Mouse (Mus musculus): ENCODE data around the gene Slc39a11.

The Slc39a11 gene

DNA sequence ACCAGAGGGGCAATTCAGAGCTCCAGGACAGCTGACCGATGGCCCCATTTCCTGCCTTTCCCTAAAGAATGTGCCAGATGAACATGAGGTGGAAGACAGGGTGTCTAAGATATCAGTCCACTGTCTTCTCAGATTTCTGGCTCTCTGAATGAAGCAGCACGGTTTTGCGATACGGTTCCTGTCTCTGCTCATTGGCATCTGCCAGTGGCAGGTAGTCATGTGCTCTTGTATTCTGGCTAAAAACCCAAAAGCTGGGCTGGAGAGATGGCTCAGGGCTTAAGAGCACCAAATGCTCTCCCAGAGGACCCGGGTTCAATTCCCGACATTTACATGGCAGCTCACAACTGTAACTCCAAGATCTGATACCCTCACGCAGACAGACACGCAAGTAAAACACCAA, 108.8 kb downstream of the Slc39a11 start:
- DNase-seq (ENCODE audit: low read depth), result no peak

DNA sequence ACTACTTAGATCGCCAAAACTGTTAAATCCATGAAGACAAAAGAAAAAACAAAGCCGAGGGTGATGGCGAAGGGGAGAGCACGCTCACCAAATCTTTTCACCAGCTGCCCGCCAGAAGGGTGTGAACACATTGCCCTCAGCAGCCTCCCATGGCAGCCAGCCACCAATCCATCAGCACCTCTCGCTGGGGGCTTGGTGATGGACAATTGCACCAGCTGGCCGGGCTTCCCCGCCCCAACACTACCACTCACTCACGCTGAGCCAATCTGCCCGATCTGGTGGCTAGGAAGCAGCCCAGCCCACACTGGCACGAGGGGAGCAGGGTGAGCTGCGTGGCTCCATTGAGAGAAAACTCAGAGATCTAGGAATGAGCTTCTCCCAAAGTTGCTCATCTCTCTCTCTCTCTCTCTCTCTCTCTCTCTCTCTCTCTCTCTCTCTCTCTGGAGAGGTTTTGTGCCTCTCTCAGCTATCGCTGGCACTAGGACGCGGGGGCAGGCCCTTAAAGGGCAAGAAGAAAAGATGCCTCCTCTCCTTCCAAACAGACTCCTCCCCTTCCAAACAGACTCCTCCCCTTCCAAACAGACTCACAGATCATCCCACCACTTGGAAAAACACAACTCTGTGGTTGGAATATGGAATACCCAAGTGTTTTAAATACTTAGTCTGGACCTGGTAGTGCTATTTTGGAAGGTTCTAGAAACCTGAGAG, 110.2 kb downstream of the Slc39a11 start:
- no peak for DNase-seq (ENCODE audit: low read depth)

- DNase-seq (ENCODE audit: low read depth), result no peak
Observed at GRCm38 (mm10) chr11:113539079-113539478, 110.8 kb downstream of the Slc39a11 start.

DNA sequence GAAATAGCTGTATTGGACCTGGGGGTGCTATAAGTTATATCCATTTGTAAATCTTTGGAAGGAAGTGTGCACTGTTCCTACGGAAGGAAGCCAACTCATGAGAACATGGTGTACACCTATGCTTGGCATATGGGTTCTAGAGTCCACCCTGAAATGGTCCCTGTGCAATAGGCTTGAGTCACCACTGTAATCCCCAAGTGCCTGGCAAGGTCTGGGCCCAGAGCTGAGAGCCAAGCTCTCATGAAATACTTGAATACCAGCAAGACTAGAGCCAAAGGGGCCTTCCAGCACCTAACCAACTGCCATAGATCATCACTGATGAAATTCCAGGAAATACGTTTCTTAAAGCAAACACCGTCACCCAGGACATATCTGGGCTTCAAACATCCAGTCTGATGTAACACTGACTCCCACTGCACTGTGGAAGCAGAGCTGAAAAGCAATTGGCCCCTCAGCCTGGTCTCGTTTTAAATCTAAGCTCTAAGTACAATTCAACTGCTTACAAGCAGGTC, 111.4 kb downstream of the Slc39a11 start:
- DNase-seq (ENCODE audit: low read depth), result no peak

GRCm38 (mm10) chr11:113537715-113538114, 112.2 kb downstream of the Slc39a11 start:
- DNase-seq (ENCODE audit: low read depth), result no peak

DNA sequence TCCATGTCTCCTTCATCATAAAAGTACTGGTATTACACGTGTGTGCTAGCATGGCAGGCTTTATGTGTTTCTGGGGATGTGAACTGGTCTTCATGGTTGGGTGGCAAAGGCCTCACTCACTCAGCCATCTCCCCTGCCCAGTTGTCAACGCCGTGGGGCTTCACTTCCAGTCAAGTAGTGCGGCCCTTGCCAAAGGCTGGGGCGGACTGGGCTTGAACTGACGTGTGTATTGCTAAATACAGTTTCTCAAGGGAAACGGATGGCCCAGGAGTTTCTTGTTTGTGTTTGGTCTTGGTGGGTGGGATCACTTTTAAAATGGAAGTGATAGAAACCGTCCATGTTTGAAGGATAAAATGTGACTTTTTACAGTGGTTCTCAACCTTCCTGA, 112.7 kb downstream of the Slc39a11 start:
- no peak for DNase-seq (ENCODE audit: low read depth)

DNA sequence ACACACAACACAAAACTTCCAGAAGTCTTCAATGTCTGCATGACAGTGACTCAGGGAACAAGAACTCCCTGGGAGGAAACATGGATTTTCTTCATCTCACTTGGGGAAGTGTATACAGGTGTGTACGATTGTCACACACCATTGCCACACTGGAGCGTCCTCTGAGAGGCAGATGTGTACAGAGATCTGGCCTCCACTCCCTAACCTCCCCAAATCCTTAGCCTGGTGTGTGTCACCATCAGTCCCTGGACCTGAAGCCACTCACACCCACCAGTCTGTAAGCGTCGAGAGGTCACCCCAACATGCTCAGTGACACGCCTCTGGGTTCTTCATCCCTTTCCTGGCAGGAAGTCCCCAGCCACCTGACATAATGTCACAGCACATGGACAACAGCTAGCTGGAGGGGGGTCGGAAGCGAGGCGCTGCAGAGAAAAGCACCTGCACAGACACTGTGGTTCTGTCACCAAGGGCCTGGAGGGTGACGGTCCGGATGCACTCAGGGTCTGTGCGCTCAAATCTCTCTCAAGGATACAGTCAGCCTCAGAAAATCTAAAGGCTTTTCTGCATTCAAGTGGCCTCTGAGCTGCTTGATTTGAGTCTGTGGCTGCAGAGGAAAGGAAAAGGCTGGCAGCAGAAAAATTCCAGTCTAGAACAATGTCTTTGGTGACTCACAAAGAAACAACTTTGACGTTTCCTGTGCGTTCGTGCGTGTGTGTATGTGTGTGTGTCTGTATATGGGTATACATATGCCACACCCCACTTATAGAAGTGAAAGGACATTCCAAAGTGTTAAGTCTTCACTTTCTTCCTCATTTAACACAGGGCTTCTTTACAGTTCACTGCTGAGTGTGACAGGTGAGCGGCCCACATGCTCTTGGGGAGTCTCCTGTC, 113.3 kb downstream of the Slc39a11 start:
- peak; percentile 53 for DNase-seq (ENCODE audit: low read depth)

DNA sequence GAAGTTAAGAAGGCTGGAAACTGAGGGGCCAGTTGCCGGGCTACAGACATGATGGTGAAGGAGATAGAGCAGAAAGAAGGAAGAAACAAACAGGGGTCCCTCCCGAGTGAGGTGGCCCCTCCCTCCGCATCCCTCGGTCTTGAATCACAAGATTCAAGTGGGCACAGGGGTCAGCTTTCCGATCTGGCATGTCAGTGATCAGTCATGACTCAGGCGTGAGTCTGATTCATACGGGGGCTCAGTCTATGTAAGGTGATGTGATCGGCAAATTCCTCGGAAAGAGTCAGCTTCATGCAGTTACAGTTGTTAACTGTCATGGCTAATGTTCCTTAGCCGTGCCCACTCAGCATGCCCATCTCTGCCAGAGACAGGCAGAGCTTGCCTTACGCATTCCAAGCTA, 115.5 kb downstream of the Slc39a11 start:
- no peak for DNase-seq (ENCODE audit: low read depth)

DNA sequence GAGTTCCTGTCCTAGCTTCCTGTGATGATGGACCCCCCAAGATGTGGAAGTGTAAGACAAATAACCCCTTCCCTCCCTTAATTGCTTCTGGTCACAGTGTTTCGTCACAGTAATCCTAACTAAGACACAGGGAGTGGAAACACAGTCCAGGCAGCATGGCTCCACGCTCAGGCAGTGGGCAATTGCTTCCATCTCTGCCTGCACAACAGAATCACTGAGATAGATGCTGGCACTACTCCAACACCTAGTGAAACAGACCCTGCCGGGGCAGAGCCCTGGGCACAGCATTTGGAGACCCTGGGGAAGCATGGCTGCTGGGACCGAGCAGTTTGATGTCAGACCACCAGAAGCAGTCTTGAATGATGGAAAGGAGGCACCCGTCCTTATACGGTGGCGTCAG, 115.9 kb downstream of the Slc39a11 start:
- DNase-seq (ENCODE audit: low read depth), result no peak

DNA sequence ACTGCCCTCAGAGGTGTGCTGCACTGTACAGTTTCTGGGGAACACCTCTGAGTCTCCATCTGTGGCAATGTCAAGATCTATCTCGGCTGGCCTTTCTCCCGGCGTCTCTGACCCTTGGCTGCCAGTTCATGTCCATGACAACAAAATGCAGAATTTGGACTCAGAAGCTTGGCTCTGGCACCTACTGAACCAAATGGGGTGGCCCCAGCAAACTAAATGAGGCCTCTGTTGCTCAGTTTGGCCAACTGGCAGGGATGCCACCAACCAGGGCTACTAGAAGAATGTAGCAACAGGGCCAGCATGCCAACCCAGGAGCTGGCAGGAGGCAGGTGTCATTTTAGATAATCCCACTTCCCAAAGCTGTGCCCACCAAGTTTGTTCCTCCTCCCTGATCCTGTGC, 121.5 kb downstream of the Slc39a11 start:
- no peak for DNase-seq (ENCODE audit: low read depth)

- no peak for DNase-seq (ENCODE audit: low read depth)
Observed at GRCm38 (mm10) chr11:113525731-113526130, 124.1 kb downstream of the Slc39a11 start.

DNA sequence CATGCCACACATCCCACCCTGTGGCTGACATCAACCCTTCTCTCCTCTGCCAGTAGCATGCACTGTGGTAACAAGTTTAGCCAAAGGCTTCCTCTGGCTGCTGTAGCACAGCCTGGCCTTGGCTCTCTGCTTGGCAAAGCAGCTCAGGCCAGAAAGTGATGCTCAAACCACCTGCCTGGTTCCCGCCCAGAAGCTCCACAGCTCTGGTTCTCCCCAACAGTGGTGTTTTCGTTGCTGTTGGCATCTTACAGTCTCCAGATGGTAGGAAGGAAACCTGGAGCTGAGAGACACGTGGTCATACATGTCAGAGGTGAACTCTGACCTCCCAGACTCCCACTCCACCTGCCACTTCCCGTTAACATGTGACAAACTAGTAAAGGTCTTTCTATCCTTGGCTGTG, 127.2 kb downstream of the Slc39a11 start:
- DNase-seq (ENCODE audit: low read depth), result no peak

DNA sequence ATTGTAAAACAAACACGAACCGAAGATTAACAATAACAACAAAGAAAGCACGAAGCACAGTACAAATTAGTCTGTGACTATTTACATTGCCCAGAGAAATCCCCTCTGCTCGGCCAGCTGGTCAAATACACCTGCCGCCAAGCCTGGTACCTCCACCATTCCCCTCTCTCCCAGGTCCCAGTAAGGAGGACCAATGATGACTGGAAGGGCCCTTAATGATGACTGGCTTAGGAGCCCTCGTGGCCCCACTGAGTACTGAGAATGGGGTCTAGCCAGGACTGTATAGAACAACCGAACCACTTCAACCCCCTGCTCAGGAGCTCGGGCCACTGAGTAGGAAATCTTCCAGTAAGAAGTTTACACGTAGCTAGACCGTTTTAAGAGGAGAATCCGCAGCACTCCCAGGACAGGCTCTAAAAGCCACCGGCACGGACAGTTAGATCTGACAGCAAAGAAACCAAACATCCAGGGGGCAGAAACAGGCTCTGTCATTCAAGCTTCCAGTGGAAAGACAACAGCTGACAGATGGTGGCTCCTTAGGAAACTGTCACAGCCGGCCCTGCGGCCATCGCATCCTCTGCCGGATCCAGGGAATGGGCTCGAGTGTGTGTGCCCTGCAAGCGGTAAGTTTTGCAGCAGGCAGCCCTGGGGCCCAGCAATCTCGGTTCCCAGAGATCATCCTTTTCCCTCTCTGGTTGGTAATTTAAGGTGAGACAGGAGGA, 128.2 kb downstream of the Slc39a11 start:
- no peak for DNase-seq (ENCODE audit: low read depth)

DNA sequence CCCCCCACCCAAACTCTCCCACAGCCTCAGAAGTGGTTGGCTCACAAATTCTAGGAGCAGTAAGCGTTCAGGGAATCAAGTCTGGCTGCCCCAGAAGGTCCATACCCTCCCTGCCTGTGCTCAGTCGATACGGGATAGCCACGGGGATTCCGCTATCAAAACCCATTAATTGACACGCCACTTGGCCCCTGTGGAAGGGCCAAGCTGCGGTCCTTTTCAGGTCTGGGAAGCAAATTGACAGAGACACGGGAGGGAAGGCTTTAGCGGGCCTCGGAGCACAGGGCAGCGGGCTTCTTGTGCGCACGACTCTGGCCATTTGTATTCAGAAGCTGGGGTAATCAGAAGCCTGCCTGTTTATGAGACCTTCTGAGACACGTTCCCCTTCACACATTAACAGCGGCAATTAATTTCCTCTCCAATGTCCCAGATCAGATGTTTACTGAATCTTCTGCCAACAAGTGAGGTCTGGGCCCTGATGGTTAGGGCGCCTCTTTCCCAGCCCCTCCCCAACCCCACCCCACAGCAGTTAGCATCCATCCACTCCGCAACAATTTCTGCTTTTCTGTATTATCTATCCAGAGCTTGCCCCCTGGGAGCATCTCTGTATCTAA, 128.9 kb downstream of the Slc39a11 start:
- DNase-seq (ENCODE audit: low read depth), result no peak

DNA sequence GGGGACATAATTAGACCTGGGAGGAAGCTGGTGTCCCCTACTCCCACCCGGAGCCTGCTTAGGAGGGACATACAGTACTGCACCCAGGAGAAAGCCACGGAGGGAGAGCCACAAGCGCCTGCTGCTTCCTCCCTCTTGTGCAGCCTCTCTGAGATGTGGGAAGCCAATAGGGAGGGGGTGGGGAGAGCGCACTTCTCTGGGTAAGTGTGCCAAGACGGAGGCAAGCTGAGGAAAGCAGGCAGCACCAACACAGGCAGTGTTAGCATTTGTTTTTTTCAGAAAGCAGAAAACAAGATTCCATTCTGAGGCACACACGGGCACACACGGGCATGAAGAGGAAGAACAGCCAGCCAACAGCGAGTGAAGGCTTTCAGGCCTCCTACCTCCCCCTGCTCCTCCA, 129.5 kb downstream of the Slc39a11 start:
- no peak for DNase-seq (ENCODE audit: low read depth)

DNA sequence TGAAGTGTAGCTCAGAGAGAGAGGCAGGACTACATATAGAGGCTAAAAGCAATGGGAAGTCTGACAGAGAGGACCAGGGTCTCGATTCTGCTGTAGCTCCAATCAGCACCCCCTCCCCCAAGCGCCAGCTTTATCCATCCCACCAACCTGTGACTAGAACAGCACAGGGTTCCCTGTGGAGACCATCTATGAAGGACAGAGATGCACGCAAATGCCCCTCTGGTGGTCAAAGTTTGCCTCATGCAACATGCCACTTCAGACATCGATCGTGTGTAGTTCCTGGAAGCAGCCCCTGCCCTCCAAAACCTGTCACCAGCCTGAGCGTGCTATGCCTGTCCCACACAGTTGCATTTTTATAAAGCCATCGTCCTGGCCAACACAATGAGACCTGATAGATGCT, 129.9 kb downstream of the Slc39a11 start:
- DNase-seq (ENCODE audit: low read depth), result no peak

GRCm38 (mm10) chr11:113518176-113518575, 131.7 kb downstream of the Slc39a11 start:
- no peak for DNase-seq (ENCODE audit: low read depth)

GRCm38 (mm10) chr11:113516156-113516555, 133.7 kb downstream of the Slc39a11 start:
- DNase-seq (ENCODE audit: low read depth), result no peak

- DNase-seq (ENCODE audit: low read depth), result no peak
Observed at GRCm38 (mm10) chr11:113512976-113513375, 136.9 kb downstream of the Slc39a11 start.

- DNase-seq (ENCODE audit: low read depth), result no peak
Observed at GRCm38 (mm10) chr11:113512150-113512549, 137.7 kb downstream of the Slc39a11 start.

DNA sequence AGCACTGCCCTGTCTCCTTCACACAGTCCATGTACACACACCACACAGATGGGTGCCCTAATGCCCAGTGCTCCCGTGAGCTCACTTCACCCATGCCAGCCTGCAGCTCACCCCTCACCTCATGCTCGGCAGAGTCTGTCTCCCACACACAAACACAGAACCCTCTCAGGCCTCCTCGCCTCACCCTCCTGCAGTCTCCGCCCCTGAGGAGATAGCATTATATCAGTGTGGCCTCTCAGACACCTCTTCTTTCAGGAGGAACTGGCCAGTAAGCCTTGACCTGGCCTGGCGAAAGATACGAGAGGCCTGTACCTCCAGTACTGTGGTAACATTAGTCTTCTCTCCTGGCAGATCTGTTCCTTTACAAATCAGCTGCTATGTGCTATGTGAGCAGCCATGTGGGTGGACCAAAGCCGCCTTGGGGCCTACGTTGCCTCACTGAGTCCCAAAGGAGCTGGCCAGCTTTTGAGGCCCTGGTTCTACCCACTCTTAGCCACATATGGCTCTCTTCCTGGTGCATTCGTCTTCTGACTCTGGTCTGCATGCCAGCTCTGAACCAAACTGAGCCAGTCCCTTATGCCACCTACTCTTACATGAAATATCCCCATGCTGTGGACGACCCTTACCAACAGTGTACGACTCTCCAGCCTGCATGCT, 138.8 kb downstream of the Slc39a11 start:
- DNase-seq (ENCODE audit: low read depth), result no peak

- no peak for DNase-seq (ENCODE audit: low read depth)
Observed at GRCm38 (mm10) chr11:113510249-113510648, 139.6 kb downstream of the Slc39a11 start.

All from naive thymus-derived CD4-positive, alpha-beta T cell, adult 2 months (primary cell).